Mouse (Mus musculus) CD4-positive, CD25-positive, alpha-beta regulatory T cell, adult 2 months (primary cell): Measurements from ENCODE around the gene Npas3.
A peak's percentile ranks its signal among the peaks of the same experiment; 100 is the strongest.
"Not testable (repeated sequence)": the region's sequence is repeated elsewhere in the genome, so short reads cannot be mapped to it uniquely, and the experiment has no call there.

Source experiments
- DNase-seq: peaks from one replicate; pipeline ENCODE4 v3.0.0-alpha.2; 2012; ENCODE audit warnings: low read depth, low spot score

The Npas3 gene

DNA sequence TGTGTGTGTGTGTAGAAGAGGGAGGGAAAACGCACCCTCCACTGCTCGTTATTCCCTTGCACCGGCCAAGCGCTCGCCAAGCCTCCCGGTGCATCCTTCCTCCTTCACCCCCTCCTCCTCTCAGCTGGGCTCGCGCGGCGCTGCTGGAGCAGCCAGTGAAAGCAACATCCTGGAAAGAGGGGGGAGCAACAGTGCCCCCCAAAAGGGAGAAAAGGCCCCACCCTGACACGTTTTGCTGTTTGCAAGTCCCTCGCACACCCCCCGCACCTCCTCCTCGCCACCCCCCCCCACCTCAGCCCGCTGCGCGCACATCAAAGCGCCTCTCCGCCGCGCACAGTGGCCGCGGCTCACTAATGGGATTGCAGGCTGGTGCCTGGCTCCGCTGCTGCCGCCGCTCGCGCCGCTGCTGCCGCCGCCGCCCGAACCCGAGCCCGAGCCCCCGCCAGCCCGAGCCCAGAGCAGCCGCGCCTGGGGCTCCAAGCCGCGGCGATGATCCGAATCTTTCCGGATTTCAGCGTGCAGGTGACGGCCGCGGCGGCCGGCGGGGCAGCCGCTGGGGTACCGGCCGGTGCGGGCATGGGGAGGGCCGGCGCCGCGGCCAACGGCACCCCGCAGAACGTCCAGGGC is at the start of gene Npas3:
TSS of gene Npas3 (plus strand) at position 577 of the 627 bp plus-strand sequence.
- no peak for DNase-seq

DNA sequence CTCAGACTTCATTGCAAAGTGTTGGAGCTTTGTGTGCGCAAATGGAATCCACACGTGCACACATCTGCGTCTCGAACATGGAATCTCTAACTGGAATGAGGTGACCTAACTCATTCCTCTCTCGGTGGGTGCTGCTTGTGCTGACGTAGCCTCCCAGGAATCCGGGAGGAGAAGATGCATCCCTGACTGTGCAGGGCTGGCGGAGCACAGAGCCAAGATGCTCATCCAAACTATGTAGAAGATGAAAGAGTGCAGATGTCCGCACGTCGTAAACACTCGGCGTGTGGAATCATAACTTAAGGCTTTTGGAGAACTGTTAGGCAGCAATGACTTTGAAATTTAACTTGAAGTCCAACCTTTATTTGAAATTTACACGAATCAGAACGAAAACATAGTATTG is 31.3 kb upstream of the Npas3 start:
- no peak for DNase-seq

DNA sequence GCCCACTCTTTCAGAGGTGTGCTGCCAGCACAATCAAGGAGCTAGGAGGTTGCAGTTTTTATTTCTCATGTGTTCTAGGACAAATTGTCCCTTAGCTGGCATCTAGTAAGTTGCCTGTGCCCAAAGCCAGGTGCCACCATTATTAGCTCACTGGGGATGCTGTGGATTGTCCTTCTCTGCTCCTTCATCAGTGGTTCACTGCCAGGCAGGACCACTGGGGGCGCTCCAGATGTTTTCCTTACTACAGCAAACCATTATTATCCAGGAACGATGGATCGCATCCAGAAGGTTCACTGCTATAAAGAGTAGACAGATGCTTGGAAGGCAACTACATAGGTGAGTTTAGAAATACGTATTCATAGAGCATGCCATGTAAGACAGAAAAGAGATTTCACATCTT is 25.7 kb upstream of the Npas3 start:
- no peak for DNase-seq

DNA sequence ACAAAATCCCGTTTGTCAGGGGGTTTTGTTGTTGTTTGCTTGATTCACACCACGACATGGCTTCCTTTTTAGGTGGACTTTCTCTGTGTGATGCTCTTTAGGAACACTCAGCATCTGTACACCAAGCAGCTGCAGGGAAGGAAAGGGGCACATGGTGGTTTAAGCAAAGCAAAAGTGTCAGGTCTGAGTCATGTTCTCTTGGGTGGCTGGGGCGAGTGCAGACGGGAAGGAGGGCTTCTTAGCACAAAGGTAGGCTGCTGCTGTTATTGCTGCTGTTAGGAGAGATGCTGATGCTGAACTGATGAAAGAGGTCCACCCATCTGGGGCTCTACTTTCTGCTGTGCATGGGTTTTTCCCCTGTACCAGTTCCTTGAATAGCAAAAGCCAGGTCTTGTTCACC is 21.1 kb upstream of the Npas3 start:
- DNase-seq = no peak

DNA sequence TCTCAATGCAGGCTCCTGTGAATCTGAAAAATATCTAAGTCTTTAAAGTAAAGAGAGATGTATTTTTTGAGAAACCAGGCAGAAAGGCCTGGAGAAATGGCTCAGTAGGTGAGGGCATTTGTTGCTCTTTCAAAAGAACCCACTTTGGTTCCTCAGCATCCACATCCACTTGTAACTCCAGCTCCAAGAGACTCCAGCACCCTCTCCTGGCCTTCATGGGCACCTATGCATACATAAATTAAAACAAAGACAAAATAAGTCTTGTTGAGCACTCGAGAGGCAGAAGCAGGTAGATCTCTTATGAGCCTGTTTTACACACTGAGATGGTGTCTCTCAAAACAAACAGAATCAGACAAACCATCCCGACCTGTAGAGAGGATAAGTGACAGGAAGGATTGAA is 19.1 kb upstream of the Npas3 start:
- DNase-seq = no peak

DNA sequence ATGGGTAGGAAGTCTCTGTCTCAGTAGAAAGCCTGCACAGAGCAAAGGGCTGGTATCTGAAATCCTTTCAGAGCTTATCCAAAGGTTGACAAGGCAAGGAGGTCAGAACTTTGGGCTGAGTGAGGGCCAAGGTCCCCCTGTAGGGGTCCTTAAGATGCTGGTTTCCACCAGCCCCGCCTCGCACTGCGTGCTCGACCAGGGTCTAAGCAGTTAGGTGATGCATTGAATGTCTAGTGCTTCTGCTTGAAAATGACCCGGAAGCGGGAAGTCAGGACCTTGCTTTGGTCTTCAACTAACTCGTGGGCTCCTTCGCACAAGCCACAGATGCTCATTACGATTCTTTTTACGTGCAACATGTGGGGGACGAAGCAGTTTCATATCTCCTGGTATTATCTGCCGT is 2.3 kb upstream of the Npas3 start:
- no peak for DNase-seq

DNA sequence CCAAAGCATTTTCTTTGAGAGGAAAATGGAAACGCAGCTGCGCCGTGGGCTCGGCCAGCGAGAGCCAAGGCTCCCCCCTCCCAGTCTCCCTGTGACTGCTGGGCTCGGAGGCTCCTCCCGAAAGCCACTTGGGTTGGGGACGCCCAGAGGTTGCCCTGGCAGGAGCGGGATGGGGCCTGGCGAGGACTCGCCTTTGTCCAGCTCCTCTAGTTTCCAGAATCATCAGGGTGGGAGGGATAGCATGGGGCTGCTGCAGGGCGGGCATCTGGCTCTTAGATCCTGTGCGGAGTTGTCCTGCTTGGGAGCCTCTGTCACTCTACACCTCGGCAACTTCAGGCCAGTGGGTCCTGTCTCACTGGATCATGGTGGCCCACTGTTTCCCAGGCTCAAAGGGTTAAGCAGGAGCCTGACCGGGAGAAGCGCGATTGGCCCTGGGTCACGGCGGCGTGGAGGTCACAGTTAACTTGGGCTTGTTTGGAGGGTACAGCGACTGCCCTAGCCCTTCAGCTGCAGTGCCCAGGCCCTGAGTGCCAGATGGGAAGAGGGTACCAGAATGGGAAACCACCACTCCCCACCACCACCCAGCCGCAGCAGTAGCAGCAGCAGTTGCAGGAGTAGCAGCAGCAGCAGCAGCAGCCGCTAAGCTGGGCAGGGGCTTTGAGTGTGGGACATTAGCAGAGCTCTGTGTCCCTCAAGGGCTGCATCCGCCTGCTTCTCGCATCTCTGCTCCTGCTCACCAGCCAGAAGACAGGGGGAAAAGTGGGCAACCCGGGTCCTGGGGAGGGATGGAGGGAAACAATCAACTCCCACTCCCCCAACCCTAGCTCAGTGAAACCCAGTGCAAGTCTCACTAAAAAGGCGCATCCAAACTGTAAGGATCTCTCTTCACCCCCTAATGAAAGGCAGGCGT is 1.6 kb upstream of the Npas3 start:
- DNase-seq = no peak

DNA sequence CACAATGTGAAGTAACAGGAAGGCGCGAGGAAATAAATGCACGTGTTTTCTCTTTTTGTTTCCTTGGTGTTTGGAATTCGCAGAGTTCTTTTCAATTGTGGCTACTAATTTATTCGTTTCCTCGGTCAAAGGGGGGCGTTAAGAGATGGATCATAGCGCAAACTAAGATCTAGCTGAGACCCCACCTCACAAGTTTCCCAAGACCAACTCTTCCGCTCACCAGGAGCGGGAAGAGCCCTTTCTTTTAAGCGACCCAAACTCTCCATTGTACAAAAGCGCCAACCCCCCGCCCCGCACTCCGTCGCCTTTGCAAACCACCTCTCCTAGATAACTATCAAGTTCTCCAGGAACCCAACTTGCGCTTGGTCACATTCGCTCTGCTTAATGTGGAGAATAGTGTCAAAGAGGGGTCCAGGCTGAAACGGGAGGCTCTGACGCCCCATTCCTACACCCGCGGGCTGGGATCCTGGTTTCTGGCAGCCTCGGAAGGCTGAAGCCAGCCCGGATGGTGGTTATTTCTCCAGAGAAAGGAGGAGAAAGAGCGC is 914 bp upstream of the Npas3 start:
- DNase-seq = no peak

DNA sequence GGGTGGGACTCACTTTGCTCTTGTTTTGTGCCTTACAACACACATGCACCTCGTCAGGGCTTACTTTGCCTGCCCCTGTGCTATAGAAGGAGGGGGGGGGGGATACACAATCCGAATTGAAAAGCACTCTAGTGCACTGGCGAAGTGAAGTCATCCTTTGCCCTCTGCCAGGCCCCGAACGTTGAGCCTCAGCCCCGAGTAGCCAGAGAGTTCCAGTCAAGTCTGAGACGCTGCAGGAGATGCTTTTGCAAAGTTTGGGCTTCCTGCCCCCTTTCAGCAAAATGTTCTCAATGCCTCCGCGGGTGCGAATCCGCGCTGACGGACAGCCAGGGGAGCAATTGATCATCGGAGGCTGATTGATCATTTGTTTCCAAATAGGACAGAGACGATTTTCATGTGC is 319 bp downstream of the Npas3 start:
- DNase-seq = no peak

DNA sequence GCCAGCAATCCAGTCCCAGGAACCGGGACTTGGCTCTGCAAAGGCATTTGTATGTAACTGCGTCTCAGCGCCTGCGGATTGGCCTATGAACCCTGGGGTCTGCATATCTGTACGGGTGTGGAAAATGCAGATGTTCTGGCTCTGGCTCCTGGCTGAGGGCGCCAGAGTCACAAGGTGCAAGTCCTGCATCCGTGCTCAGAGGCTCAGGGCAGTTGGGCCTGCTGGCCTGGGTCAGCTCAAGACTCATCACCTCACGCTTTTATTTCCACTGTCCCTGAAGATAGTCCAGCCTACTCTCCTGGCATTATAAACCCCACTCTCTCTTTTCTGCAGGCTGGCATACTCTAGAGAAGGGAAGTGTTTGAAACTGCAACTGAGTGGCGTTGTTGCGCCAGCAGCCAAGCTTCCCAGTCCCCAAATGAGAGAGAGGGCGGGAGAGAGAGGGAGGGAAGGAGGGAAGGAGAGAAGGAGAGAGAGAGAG is 3.3 kb downstream of the Npas3 start:
- DNase-seq = no peak

DNA sequence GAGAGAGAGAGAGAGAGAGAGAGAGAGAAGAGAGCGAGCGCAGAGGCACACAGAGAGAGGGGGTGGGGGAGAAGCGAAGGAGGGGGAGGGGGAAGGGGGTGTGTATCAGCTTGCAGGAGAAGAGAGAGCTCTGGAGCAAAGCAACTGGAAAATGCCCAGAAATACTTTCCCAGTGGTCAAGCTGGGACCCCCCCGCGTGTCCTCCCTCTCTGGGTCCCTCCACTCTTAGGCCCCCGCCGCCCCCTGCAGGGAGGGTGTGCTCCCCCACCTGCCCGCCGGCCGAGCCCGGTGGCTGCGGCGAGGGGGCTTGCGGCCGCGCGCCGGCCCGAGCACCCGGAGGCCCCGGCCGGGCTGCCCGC is 3.7 kb downstream of the Npas3 start:
- DNase-seq = no peak

DNA sequence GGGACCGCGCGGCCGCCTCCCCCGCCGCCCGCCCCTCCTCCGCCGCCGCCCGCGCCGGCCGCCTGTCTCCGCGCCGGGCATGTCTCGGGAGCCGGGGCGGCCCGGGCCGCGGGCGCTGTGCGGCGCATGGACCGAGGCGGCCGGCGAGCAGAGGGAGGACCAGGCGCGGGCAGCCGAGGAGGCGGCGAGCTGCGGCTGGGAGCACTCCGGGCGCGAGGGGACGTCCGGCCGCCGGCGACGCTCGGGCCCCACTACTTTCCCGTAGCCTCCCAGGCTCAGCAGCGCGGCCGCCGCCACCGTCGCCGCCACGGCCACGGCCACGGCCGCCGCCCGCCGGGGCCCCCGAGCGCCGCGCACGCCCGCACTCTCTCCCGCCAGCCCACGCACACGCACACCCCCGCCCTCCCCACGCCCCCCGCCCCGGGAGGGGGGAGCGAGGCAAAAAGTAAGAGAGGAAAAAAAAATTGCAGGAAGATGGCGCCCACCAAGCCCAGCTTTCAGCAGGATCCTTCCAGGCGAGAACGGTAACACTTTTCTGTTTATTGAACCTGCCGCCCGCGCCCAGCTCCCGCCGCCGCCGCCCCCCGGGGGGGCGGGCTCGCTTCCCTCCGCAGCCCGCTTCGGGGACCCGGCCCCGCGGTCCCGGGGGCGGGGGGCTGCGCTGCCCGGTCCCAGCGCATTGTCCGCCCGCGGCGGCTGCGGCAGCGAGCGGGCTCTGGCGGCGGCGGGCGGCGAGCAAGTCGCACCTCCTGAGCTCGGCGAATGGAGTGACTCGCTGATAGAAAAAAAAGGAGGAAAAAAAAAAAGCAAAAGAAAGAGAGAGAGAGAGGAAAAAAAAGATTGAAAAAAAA is 4.3 kb downstream of the Npas3 start:
- DNase-seq = peak; percentile 9

DNA sequence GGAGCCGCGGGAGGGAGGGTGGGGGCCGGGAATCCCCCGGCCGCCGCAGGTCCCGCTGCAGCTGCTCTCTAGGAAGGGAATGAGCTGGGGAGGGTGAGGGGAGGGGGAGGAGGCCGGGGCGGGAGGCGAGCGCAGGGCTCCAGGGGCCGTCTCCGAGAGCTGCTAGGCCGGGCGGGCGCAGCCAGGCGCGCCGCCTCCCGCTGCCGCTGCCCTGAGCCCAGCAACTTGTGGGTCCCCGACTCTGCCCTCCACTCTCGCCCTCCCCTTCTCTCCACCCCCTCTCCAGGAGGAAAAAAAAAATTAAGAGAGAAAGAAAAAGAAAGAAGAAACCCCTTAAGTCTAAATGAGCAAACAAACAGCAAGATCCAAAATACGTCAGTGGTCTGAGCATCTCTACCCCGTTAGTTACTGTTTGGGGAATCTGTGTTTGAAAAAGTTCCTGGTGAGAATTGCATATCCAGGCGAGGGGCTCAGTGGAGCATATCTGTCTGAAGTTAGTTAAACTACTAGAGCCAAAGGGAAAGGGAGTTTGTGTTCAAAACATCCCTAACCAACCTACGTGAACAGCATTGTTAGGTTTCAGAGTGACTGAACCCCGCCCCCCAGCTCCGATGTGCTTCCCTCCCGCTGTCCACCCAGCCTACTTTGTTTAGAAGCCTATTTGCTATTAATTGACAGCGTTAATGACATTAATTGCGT is 5.1 kb downstream of the Npas3 start:
- DNase-seq = no peak

DNA sequence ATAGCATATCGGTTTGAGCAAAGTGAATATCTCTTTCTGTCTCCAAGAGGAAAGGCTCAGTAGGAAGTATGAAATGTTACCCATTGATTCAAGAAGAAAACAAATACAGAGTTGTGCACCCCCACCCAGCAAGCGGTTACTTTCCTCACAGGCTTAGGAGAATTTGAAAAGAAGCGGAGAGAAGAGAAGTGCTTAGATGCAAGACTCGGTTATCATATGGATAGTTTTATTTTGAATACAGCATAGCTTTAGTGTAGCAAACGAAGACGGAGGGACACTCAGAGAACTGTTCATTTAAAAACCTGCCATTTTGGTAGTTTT is 5.6 kb downstream of the Npas3 start:
- DNase-seq = no peak

DNA sequence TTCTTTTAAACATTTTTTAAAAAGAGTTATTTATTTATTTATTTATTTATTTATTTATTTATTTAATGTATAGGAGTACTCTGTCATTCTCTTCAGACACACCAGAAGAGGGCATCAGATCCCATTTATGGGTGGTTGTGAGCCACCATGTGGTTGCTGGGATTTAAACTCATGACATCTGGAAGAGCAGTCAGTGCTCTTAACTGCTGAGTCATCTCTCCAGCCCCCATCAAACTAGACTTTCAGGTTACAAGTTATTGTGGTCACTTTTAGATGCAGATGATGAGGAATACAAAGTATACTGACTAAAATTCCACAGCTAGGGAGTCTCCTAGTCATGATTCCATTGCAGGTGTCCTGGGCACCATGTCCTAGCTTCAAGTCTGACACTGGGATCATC is 26.0 kb downstream of the Npas3 start:
- not testable (repeated sequence) for DNase-seq

DNA sequence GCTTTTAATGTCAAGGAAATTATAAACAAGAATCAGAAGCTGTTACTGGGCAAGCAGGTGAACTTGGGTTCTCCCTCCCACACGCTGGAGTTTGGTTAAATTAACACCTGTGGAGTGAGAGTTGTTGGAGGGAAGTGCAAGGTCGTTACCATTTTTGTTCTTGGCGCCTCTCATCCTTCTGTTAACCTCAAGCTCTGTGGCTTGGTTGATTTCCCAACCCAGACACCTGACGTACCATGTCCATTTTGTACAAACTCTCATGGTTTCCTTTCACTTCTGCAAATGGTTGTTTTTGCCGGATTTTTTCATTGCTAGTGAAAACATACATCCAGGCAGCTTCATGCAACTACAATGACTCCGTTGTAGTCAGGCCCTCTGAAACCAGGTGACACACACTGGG is 28.9 kb downstream of the Npas3 start:
- no peak for DNase-seq

DNA sequence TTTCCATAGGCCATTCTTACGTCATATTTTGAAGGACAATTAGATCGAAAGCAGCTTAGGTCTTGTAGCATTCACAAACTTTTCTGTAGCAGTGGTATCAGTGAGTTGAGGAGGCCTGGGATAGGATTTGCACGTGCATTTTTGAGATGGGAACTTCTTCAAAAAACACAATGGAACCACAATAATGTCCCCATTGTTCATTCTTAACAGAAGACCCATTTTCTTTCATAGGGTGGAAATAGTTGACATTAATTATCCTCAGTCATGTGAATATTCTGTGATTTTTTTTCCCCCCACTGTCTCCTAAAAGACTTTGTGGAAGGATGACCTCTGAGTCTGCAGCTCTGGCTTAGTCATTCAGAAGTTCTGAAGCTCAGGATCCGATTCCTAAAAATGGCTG is 41.9 kb downstream of the Npas3 start:
- DNase-seq = no peak

DNA sequence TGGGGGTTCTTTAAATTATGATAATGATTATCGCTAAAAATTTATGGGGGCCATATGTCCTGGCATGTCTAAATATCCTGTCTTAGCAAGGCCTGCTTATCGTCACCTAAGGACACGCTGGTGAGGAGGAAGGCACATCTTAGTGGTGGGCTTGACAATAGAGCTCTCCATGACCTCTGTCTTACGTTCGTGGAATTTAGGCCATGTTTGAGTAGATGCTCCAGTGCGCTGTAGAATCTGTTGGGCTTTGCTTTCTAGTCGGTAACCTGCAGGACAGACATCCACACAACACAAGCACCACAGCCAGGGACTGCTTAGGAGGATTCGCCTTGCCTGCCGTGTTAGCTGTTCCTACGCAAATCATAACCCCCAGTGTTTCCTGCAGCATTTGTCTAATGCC is 42.4 kb downstream of the Npas3 start:
- no peak for DNase-seq

DNA sequence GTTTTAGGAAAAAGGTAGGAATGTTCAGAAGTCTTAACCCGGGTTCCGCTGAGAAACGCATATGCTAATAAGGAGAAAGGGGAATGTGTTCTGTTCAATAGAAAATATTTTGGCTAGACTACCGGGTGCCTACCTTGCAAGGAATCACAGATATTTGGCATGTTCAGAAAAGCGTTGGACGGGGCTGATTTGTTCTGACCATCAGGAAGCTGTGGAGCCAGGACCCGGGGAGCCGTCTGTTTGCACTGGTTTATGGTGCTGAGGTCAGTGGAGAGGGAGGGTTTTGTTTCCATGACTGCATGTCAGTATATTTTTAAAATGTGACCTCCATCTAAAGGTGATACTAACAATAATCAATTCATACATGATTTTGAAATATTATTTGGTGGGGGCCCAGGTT is 43.5 kb downstream of the Npas3 start:
- DNase-seq = no peak

DNA sequence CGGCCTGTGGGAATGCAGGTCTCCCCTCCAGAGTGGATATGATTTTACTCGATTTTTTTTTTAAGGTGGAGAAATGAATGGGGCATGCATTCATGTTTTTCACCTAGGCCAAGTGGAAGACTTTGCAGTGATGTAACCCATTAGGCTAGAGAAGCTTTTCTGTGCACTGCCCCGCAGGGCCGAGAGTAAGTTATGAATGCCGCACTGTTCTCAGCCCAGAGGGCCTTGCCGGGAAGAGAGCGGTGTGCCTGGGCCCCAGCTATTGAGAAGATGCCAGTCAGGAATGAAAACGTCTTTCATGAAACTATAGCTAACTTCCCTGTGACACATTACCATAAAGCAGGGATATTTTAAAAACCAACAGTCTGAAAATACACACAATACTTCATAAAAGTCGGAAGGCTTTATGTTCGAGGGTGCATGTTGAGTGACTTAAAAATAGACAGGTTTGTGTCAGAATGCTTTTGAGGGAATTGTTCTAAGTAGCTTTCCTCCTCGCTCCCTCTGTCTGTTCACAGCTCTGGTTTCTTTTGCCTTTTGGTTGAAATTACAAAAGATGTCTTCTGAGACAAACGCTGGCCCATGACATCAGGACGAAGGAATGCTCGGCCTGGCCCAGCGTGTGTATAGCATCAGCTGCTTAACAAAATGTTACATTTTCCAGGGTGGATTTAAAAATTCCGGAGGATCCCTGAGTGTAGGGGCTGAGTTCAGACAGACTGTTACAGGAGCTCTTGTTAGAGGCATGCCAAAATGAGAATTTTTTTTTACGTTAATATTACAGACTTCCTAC is 44.2 kb downstream of the Npas3 start:
- no peak for DNase-seq

DNA sequence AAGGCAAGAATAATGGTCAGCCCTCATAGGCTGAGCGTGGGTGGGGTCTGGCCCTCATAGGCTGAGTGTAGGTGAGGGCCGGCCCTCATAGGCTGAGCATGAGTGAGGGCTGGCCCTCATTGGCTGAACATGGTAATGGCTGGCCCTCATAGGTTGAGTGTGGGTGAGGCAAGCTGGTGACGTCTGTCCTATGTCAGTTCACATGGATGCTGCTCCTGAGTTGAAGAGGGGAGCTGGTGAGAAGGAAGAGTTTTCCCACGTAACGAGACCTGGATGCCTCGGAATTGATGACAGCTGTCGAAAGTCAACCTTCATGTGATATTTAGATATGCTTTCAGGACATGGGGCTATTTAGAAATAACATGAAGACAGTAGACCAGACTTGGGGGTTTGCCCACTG is 45.5 kb downstream of the Npas3 start:
- no peak for DNase-seq
